Mouse (Mus musculus) gastrocnemius, postnatal 25 days (tissue): ENCODE data around the gene Dnaja1. TPM values are rescaled to one million over a fixed set of nuclear protein-coding genes. Genes with fewer than 3 reads are reported as not detected.
A peak's percentile ranks its signal among the peaks of the same experiment; 100 is the strongest.

ENCODE experiments used
- DNase-seq: peaks from one replicate; pipeline ENCODE4 v3.0.0; 2022
- microRNA-seq, 2 experiments: library from miRNA; unstranded; fragments of <30 nt; microRNA quantifications; one replicate each; pipeline ENCODE4 v1.2.0; 2021; ENCODE audit warnings: borderline replicate concordance in 2 of 2
- total RNA-seq, 2 experiments: library from RNA; stranded (reverse); gene quantifications; 1 replicate in 1 of 2; 2 replicates in 1 of 2; pipeline ENCODE4 v1.2.3; 2021

The Dnaja1 gene
- total RNA-seq, 2 experiments from 2014 or later, result 44.5 to 50.1 TPM

- DNase-seq, result no peak
These were observed 13.4 kb downstream of the Dnaja1 start for GRCm38 (mm10) chr4:40735351-40735750.

GRCm38 (mm10) chr4:40757157-40757779 is 35.3 kb downstream of the Dnaja1 start:
- DNase-seq, result no peak

GRCm38 (mm10) chr4:40757780-40758420 is 36.0 kb downstream of the Dnaja1 start, which contains the start of gene Smu1:
Gene Smu1, minus strand, starts transcription at chr4:40757923.
- DNase-seq, result peak; percentile 95

- DNase-seq, result no peak
These were observed 37.9 kb downstream of the Dnaja1 start for GRCm38 (mm10) chr4:40759876-40760275.

GRCm38 (mm10) chr4:40774279-40775259 is 52.6 kb downstream of the Dnaja1 start:
- DNase-seq, result peak; percentile 60

- DNase-seq, result no peak
These were observed 54.5 kb downstream of the Dnaja1 start for GRCm38 (mm10) chr4:40776416-40776815.

- no peak for DNase-seq
These were observed 55.2 kb downstream of the Dnaja1 start for GRCm38 (mm10) chr4:40777116-40777515.

- DNase-seq, result no peak
These were observed 56.7 kb downstream of the Dnaja1 start for GRCm38 (mm10) chr4:40778656-40779055.

GRCm38 (mm10) chr4:40781143-40781542 is 59.2 kb downstream of the Dnaja1 start:
- no peak for DNase-seq

- DNase-seq, result no peak
These were observed 60.0 kb downstream of the Dnaja1 start for GRCm38 (mm10) chr4:40781797-40782495.

GRCm38 (mm10) chr4:40783049-40783448 is 61.1 kb downstream of the Dnaja1 start:
- no peak for DNase-seq

- DNase-seq, result peak; percentile 70
These were observed 62.7 kb downstream of the Dnaja1 start for GRCm38 (mm10) chr4:40784556-40785169.

GRCm38 (mm10) chr4:40785620-40786166 is 63.7 kb downstream of the Dnaja1 start:
- DNase-seq, result no peak

- no peak for DNase-seq
These were observed 64.6 kb downstream of the Dnaja1 start for GRCm38 (mm10) chr4:40786578-40786977.

Small RNA genes within 50 kb of the gene (microRNA-seq; reads per million reads assigned to microRNA genes)
- 0 to 0.26 reads per million in 2 experiments for gene Mir207

Other genes starting within 250 kb of the Dnaja1 start
- not detected for gene Tmem215, start 250.0 kb upstream of the Dnaja1 start, total RNA-seq
- 10 to 100 TPM; 13.5 to 14.5 TPM for gene Aptx, start 19.0 kb upstream of the Dnaja1 start, total RNA-seq
- 10 to 100 TPM; 25.3 to 26.2 TPM for gene Smu1, start 35.8 kb downstream of the Dnaja1 start, total RNA-seq
- 10 to 100 TPM; 28.2 to 30.5 TPM for gene B4galt1, start 131.9 kb downstream of the Dnaja1 start, total RNA-seq
- gene Spink4, start 197.9 kb downstream of the Dnaja1 start, total RNA-seq, result not detected
- 100 to 1,000 TPM; 177 to 180 TPM for gene Bag1, start 226.1 kb downstream of the Dnaja1 start, total RNA-seq
- gene Chmp5, start 226.3 kb downstream of the Dnaja1 start, total RNA-seq, result 10 to 100 TPM; 20.4 to 24.0 TPM
- gene Nfx1, start 248.8 kb downstream of the Dnaja1 start, total RNA-seq, result 10 to 100 TPM; 15.7 to 17.0 TPM